Mouse (Mus musculus): Measurements from ENCODE around the gene Gng11. TPM values are rescaled to one million over a fixed set of nuclear protein-coding genes. Genes with fewer than 3 reads are reported as not detected.

Gng11 gene
- 23.2 and 25.9 TPM in 2 replicates for polyA plus RNA-seq (2015; fragmentation: Nextera tagmentation; extraction: Ambion mirVana)

GRCm38 (mm10) chr6:4003890-4004306 is at the start of gene Gng11:
TSS of gene Gng11 (plus strand) at chr6:4003904.
- no peaks in the 10 kb centered on the region for H3K9me3 ChIP-seq (replicated peaks)
- ATAC-seq (ENCODE audit: insufficient read depth), result peak; percentile 69
- peak within 1 kb of the TSS; percentile 72 for H3K27ac ChIP-seq (replicated peaks)
- H3K4me1 ChIP-seq (replicated peaks), result no peaks in the 10 kb centered on the region; the same call in 1 of the 2 replicates
- H3K4me3 ChIP-seq (replicated peaks), result peak within 1 kb of the TSS; percentile 51
- H3K36me3 ChIP-seq (replicated peaks), result no peaks in the 10 kb centered on the region
- peak within 1 kb of the TSS; percentile 59 for H3K4me2 ChIP-seq
- peak within 1 kb of the TSS; percentile 9; the same call in 1 of the 2 replicates for H3K9ac ChIP-seq
- H3K27me3 ChIP-seq, result no peaks in the 10 kb centered on the region
- WGBS (ENCODE audit: insufficient replicate concordance), result 0% methylated on average over 19 of the region's 19 CpGs

- ATAC-seq (ENCODE audit: insufficient read depth), result no peak
- H3K9ac ChIP-seq, result no peak overlapping the region
- H3K4me1 ChIP-seq (replicated peaks), result no peaks in the 10 kb centered on the region
- WGBS (ENCODE audit: insufficient replicate concordance), result 46% methylated on average over 4 of the region's 4 CpGs
- H3K4me2 ChIP-seq, result no peak overlapping the region
- no peaks in the 10 kb centered on the region for H3K36me3 ChIP-seq (replicated peaks)
- no peak overlapping the region for H3K27ac ChIP-seq (replicated peaks)
- no peak overlapping the region for H3K4me3 ChIP-seq (replicated peaks)
- no peaks in the 10 kb centered on the region for H3K27me3 ChIP-seq
- H3K9me3 ChIP-seq (replicated peaks), result no peaks in the 10 kb centered on the region
These were observed 48.7 kb upstream of the Gng11 start for GRCm38 (mm10) chr6:3954969-3955368.

- 18% methylated on average over 31 of the region's 31 CpGs for WGBS (ENCODE audit: insufficient replicate concordance)
- Histone ChIP-seq H3K9me3 (replicated peaks) (no peaks in the 10 kb centered on the region), H3K27me3 (no peaks in the 10 kb centered on the region), H3K36me3 (replicated peaks) (no peaks in the 10 kb centered on the region), H3K9ac (no peak overlapping the region), H3K27ac (replicated peaks) (no peak overlapping the region), H3K4me2 (peak overlapping the region; percentile 23), H3K4me3 (replicated peaks) (no peak overlapping the region), H3K4me1 (replicated peaks) (no peaks in the 10 kb centered on the region)
- no peak for ATAC-seq (ENCODE audit: insufficient read depth)
These were observed 35.8 kb upstream of the Gng11 start for GRCm38 (mm10) chr6:3967676-3968626.

- 25% methylated on average over 1 of the region's 1 CpGs for WGBS (ENCODE audit: insufficient replicate concordance)
- no peak overlapping the region for H3K4me2 ChIP-seq
- no peaks in the 10 kb centered on the region for H3K9me3 ChIP-seq (replicated peaks)
- no peaks in the 10 kb centered on the region for H3K4me1 ChIP-seq (replicated peaks)
- no peak overlapping the region for H3K9ac ChIP-seq
- H3K36me3 ChIP-seq (replicated peaks), result no peaks in the 10 kb centered on the region
- no peak overlapping the region for H3K4me3 ChIP-seq (replicated peaks)
- ATAC-seq (ENCODE audit: insufficient read depth), result no peak
- no peak overlapping the region for H3K27ac ChIP-seq (replicated peaks)
- no peaks in the 10 kb centered on the region for H3K27me3 ChIP-seq
These were observed 30.0 kb upstream of the Gng11 start for GRCm38 (mm10) chr6:3973679-3974078.

GRCm38 (mm10) chr6:3982661-3983284 is 20.9 kb upstream of the Gng11 start:
- Histone ChIP-seq H3K4me3 (replicated peaks) (no peak overlapping the region), H3K27me3 (no peaks in the 10 kb centered on the region), H3K36me3 (replicated peaks) (no peaks in the 10 kb centered on the region), H3K4me1 (replicated peaks) (no peaks in the 10 kb centered on the region), H3K9me3 (replicated peaks) (no peaks in the 10 kb centered on the region), H3K9ac (no peak overlapping the region), H3K4me2 (no peak overlapping the region), H3K27ac (replicated peaks) (no peak overlapping the region)
- 62% methylated on average over 5 of the region's 5 CpGs for WGBS (ENCODE audit: insufficient replicate concordance)
- no peak for ATAC-seq (ENCODE audit: insufficient read depth)

- no peaks in the 10 kb centered on the region for H3K4me1 ChIP-seq (replicated peaks)
- H3K4me3 ChIP-seq (replicated peaks), result peak within 1 kb of the TSS; percentile 29
- no peaks in the 10 kb centered on the region for H3K9me3 ChIP-seq (replicated peaks)
- no peak within 1 kb of the TSS for H3K4me2 ChIP-seq
- H3K27me3 ChIP-seq, result no peaks in the 10 kb centered on the region
- WGBS (ENCODE audit: insufficient replicate concordance), result 52% methylated on average over 3 of the region's 3 CpGs
- no peaks in the 10 kb centered on the region for H3K36me3 ChIP-seq (replicated peaks)
- 0 out of 2 replicates have a peak within 1 kb of the TSS, but pooled peaks have one; percentile 38 for H3K27ac ChIP-seq (replicated peaks)
- ATAC-seq (ENCODE audit: insufficient read depth), result peak; percentile 90
- no peak within 1 kb of the TSS for H3K9ac ChIP-seq
These were observed 15.0 kb upstream of the Gng11 start, which contains the start of gene Tfpi2 for GRCm38 (mm10) chr6:3988750-3989149. TSS of gene Tfpi2 (minus strand) at chr6:3988919.

GRCm38 (mm10) chr6:3993492-3993891 is 10.2 kb upstream of the Gng11 start, which contains the start of gene Gngt1:
TSS of gene Gngt1 (plus strand) at chr6:3993792.
- Histone ChIP-seq H3K9me3 (replicated peaks) (no peaks in the 10 kb centered on the region), H3K4me3 (replicated peaks) (no peak within 1 kb of the TSS), H3K36me3 (replicated peaks) (no peaks in the 10 kb centered on the region), H3K27me3 (no peaks in the 10 kb centered on the region), H3K4me1 (replicated peaks) (no peaks in the 10 kb centered on the region), H3K4me2 (no peak within 1 kb of the TSS), H3K27ac (replicated peaks) (no peak within 1 kb of the TSS), H3K9ac (no peak within 1 kb of the TSS)
- no peak for ATAC-seq (ENCODE audit: insufficient read depth)
- 76% methylated on average over 6 of the region's 6 CpGs for WGBS (ENCODE audit: insufficient replicate concordance)

- no peaks in the 10 kb centered on the region for H3K36me3 ChIP-seq (replicated peaks)
- no peak overlapping the region for H3K9ac ChIP-seq
- H3K4me2 ChIP-seq, result no peak overlapping the region
- H3K27me3 ChIP-seq, result no peaks in the 10 kb centered on the region
- H3K4me3 ChIP-seq (replicated peaks), result no peak overlapping the region
- ATAC-seq (ENCODE audit: insufficient read depth), result no peak
- no peak overlapping the region for H3K27ac ChIP-seq (replicated peaks)
- no peaks in the 10 kb centered on the region for H3K9me3 ChIP-seq (replicated peaks)
- H3K4me1 ChIP-seq (replicated peaks), result no peaks in the 10 kb centered on the region; the same call in 1 of the 2 replicates
- WGBS (ENCODE audit: insufficient replicate concordance), result 51% methylated on average over 4 of the region's 4 CpGs
These were observed 5.6 kb upstream of the Gng11 start for GRCm38 (mm10) chr6:3998089-3998488.

GRCm38 (mm10) chr6:3999296-3999695 is 4.4 kb upstream of the Gng11 start:
- 67% methylated on average over 6 of the region's 6 CpGs for WGBS (ENCODE audit: insufficient replicate concordance)
- Histone ChIP-seq H3K9me3 (replicated peaks) (no peaks in the 10 kb centered on the region), H3K36me3 (replicated peaks) (no peaks in the 10 kb centered on the region), H3K4me2 (no peak overlapping the region), H3K4me3 (replicated peaks) (no peak overlapping the region), H3K27ac (replicated peaks) (no peak overlapping the region), H3K4me1 (replicated peaks) (no peaks in the 10 kb centered on the region; the same call in 1 of the 2 replicates), H3K9ac (no peak overlapping the region), H3K27me3 (no peaks in the 10 kb centered on the region)
- ATAC-seq (ENCODE audit: insufficient read depth), result no peak

- H3K4me3 ChIP-seq (replicated peaks), result no peak overlapping the region
- H3K4me1 ChIP-seq (replicated peaks), result no peaks in the 10 kb centered on the region; the same call in 1 of the 2 replicates
- no peak overlapping the region for H3K27ac ChIP-seq (replicated peaks)
- H3K9ac ChIP-seq, result no peak overlapping the region
- H3K4me2 ChIP-seq, result no peak overlapping the region
- no peaks in the 10 kb centered on the region for H3K9me3 ChIP-seq (replicated peaks)
- WGBS (ENCODE audit: insufficient replicate concordance), result 43% methylated on average over 3 of the region's 3 CpGs
- H3K27me3 ChIP-seq, result no peaks in the 10 kb centered on the region
- no peaks in the 10 kb centered on the region for H3K36me3 ChIP-seq (replicated peaks)
- ATAC-seq (ENCODE audit: insufficient read depth), result no peak
These were observed 3.0 kb upstream of the Gng11 start for GRCm38 (mm10) chr6:4000716-4001115.

- Histone ChIP-seq H3K9ac (no peak overlapping the region), H3K27me3 (no peaks in the 10 kb centered on the region), H3K4me3 (replicated peaks) (peak overlapping the region; percentile 51; the same call in 1 of the 2 replicates), H3K4me1 (replicated peaks) (no peaks in the 10 kb centered on the region; the same call in 1 of the 2 replicates), H3K27ac (replicated peaks) (no peak overlapping the region), H3K36me3 (replicated peaks) (no peaks in the 10 kb centered on the region), H3K9me3 (replicated peaks) (no peaks in the 10 kb centered on the region), H3K4me2 (peak overlapping the region; percentile 7; the same call in 1 of the 2 replicates)
- 11% methylated on average over 4 of the region's 4 CpGs for WGBS (ENCODE audit: insufficient replicate concordance)
- peak; percentile 33 for ATAC-seq (ENCODE audit: insufficient read depth)
These were observed 259 bp upstream of the Gng11 start for GRCm38 (mm10) chr6:4003445-4003844.
